Mouse (Mus musculus) adrenal gland (tissue): ENCODE data around the gene C9.

ENCODE experiments used
- intact Hi-C: fragments of 180-260 bp; cut with DNase I; formaldehyde crosslinking; loops from one replicate; pipeline ENCODE4 v1.15.1; 2025
- long read RNA-seq, 2 experiments: library from polyadenylated mRNA; unstranded; transcript quantifications; one replicate each; pipeline ENCODE4 v2.0.0; 2020; ENCODE audit warnings: borderline replicate concordance in 1 of 2; ENCODE audit not compliant: insufficient replicate concordance in 1 of 2

The C9 gene
- long read RNA-seq, experiment 1 = 0 reads
- long read RNA-seq, experiment 2 = 0 reads

GRCm38 (mm10) chr15:6445135-6445534 is at the start of gene C9:
TSS of gene C9 (plus strand) at chr15:6445327.
- intact Hi-C loops = no loop called here

GRCm38 (mm10) chr15:6398211-6398610 is 46.9 kb upstream of the C9 start:
- intact Hi-C loops = no loop called here

GRCm38 (mm10) chr15:6398881-6399280 is 46.2 kb upstream of the C9 start:
- intact Hi-C loops = no loop called here

- intact Hi-C loops = no loop called here
Measured at GRCm38 (mm10) chr15:6400115-6400514, 45.0 kb upstream of the C9 start.

- intact Hi-C loops = no loop called here
Measured at GRCm38 (mm10) chr15:6402433-6402832, 42.7 kb upstream of the C9 start.

GRCm38 (mm10) chr15:6404172-6404571 is 41.0 kb upstream of the C9 start:
- intact Hi-C loops = no loop called here

- intact Hi-C loops = no loop called here
Measured at GRCm38 (mm10) chr15:6406771-6407170, 38.4 kb upstream of the C9 start.

GRCm38 (mm10) chr15:6409031-6409430 is 36.1 kb upstream of the C9 start:
- intact Hi-C loops = no loop called here

GRCm38 (mm10) chr15:6410161-6410560 is 35.0 kb upstream of the C9 start:
- intact Hi-C loops = no loop called here

GRCm38 (mm10) chr15:6411334-6411733 is 33.8 kb upstream of the C9 start:
- intact Hi-C loops = no loop called here

- intact Hi-C loops = no loop called here
Measured at GRCm38 (mm10) chr15:6415317-6415716, 29.8 kb upstream of the C9 start.

- intact Hi-C loops = no loop called here
Measured at GRCm38 (mm10) chr15:6431777-6432176, 13.3 kb upstream of the C9 start.

GRCm38 (mm10) chr15:6432411-6432810 is 12.7 kb upstream of the C9 start:
- intact Hi-C loops = no loop called here

- intact Hi-C loops = loop anchor here (1.0 kb wide), 1 partner anchor 197 kb away; no protein-coding TSS in a partner anchor
Measured at GRCm38 (mm10) chr15:6435281-6435680, 9.8 kb upstream of the C9 start.

- intact Hi-C loops = loop anchor here (1.0 to 2.0 kb wide), 2 partner anchors 49 to 197 kb away; no protein-coding TSS in a partner anchor
Measured at GRCm38 (mm10) chr15:6435773-6436172, 9.4 kb upstream of the C9 start.

- intact Hi-C loops = no loop called here
Measured at GRCm38 (mm10) chr15:6438685-6439084, 6.4 kb upstream of the C9 start.

GRCm38 (mm10) chr15:6444452-6444851 is 675 bp upstream of the C9 start:
- intact Hi-C loops = no loop called here

- intact Hi-C loops = no loop called here
Measured at GRCm38 (mm10) chr15:6446181-6446580, 1.1 kb downstream of the C9 start.

GRCm38 (mm10) chr15:6448892-6449291 is 3.8 kb downstream of the C9 start:
- intact Hi-C loops = no loop called here

GRCm38 (mm10) chr15:6454461-6454860 is 9.3 kb downstream of the C9 start:
- intact Hi-C loops = no loop called here

GRCm38 (mm10) chr15:6461381-6461780 is 16.3 kb downstream of the C9 start:
- intact Hi-C loops = no loop called here

GRCm38 (mm10) chr15:6463361-6463923 is 18.3 kb downstream of the C9 start:
- intact Hi-C loops = no loop called here

GRCm38 (mm10) chr15:6466995-6467394 is 21.9 kb downstream of the C9 start:
- intact Hi-C loops = no loop called here

GRCm38 (mm10) chr15:6468845-6469244 is 23.7 kb downstream of the C9 start:
- intact Hi-C loops = no loop called here
